Mouse (Mus musculus) CH12.LX (cell line): ENCODE measurements around the gene Ergic1. TPM values are rescaled to one million over a fixed set of nuclear protein-coding genes. Genes with fewer than 3 reads are reported as not detected.

ENCODE experiments used
- DNase-seq: peaks from one replicate; pipeline ENCODE4 v3.0.0-alpha.2; 2013; ENCODE audit errors: extremely low read depth
- H3K27ac ChIP-seq: 2 replicates; pipeline ENCODE4 v1.5.1; 2012; ENCODE audit warnings: low read depth, mild to moderate bottlenecking, control low read depth, moderate library complexity; ENCODE audit not compliant: insufficient read depth
- H3K27me3 ChIP-seq: replicated peaks from 2 replicates; pipeline ENCODE3; 2012; ENCODE audit warnings: inconsistent platforms
- H3K36me3 ChIP-seq, 2 experiments: replicated peaks in 1 of 2; 2 replicates each; pipeline versions ENCODE3 to v1.6.1; 2012; ENCODE audit warnings: inconsistent platforms in 1 of 2, low read length in 1 of 2, mild to moderate bottlenecking in 1 of 2, mixed read lengths in 1 of 2, moderate library complexity in 1 of 2; ENCODE audit not compliant: control insufficient read depth in 1 of 2, insufficient read depth in 1 of 2
- H3K4me1 ChIP-seq, 2 experiments: 2 replicates each; pipeline ENCODE4 v1.6.1; 2012; ENCODE audit warnings: inconsistent platforms in 1 of 2, moderate library complexity in 1 of 2; ENCODE audit not compliant: insufficient read depth in 2 of 2, control insufficient read depth in 1 of 2
- H3K4me2 ChIP-seq: 2 replicates; pipeline ENCODE4 v1.6.1; 2012; ENCODE audit warnings: low read depth, mild to moderate bottlenecking, control low read depth; ENCODE audit not compliant: poor library complexity, insufficient read depth, severe bottlenecking
- H3K4me3 ChIP-seq, 3 experiments: fragments of 150-350 bp in 1 of 3; sonication (generic) in 1 of 3; replicated peaks in 1 of 3; 2 replicates each; pipeline versions ENCODE3 to v1.5.1; 2011 to 2012; ENCODE audit warnings: low read depth in 2 of 3, low read length in 2 of 3, mild to moderate bottlenecking in 2 of 3, moderate library complexity in 2 of 3, control low read depth in 1 of 3, improper control_type of control experiment in 1 of 3, inconsistent platforms in 1 of 3, mixed read lengths in 1 of 3; ENCODE audit not compliant: poor library complexity in 1 of 3
- H3K79me2 ChIP-seq: replicated peaks from 2 replicates; pipeline ENCODE4 v1.6.1; 2012; ENCODE audit warnings: mild to moderate bottlenecking, moderate library complexity; ENCODE audit not compliant: control insufficient read depth, poor library complexity, insufficient read depth, severe bottlenecking; ENCODE audit errors: extremely low read depth
- H3K9ac ChIP-seq: 2 replicates; pipeline ENCODE4 v1.6.1; 2012; ENCODE audit warnings: low read depth, mild to moderate bottlenecking, control low read depth, moderate library complexity; ENCODE audit not compliant: insufficient read depth
- H3K9me3 ChIP-seq: replicated peaks from 2 replicates; pipeline ENCODE3; 2012; ENCODE audit warnings: low read length, inconsistent platforms, mixed read lengths
- CHD1 ChIP-seq: IDR thresholded peaks from 2 replicates; pipeline ENCODE4 v1.6.1; 2012; ENCODE audit warnings: low read depth, low read length, improper control_type of control experiment, inconsistent platforms
- CHD2 ChIP-seq: IDR thresholded peaks from 2 replicates; pipeline ENCODE4 v1.6.1; 2011; ENCODE audit warnings: low read length, improper control_type of control experiment
- CTCF ChIP-seq, 2 experiments: IDR thresholded peaks in 1 of 2; conservative IDR thresholded peaks in 1 of 2; 2 replicates each; pipeline ENCODE4 v1.5.1; 2011 to 2012; ENCODE audit warnings: low read depth in 2 of 2, low read length in 2 of 2, improper control_type of control experiment in 1 of 2, inconsistent platforms in 1 of 2, mild to moderate bottlenecking in 1 of 2, moderate library complexity in 1 of 2
- E2F4 ChIP-seq: IDR thresholded peaks from 2 replicates; pipeline ENCODE4 v1.6.1; 2011; ENCODE audit warnings: low read depth, low read length, improper control_type of control experiment; ENCODE audit not compliant: insufficient replicate concordance
- ELF1 ChIP-seq: IDR thresholded peaks from 2 replicates; pipeline ENCODE4 v1.6.1; 2014; ENCODE audit warnings: low read depth, mild to moderate bottlenecking, inconsistent platforms, low read length, improper control_type of control experiment
- GABPA ChIP-seq: IDR thresholded peaks from 2 replicates; pipeline ENCODE4 v1.6.1; 2012; ENCODE audit warnings: low read depth, low read length, improper control_type of control experiment, inconsistent platforms; ENCODE audit not compliant: insufficient replicate concordance
- JUND ChIP-seq: conservative IDR thresholded peaks from 2 replicates; pipeline ENCODE4 v1.6.1; 2011; ENCODE audit warnings: low read depth, low read length, improper control_type of control experiment
- KAT2A ChIP-seq: IDR thresholded peaks from 2 replicates; pipeline ENCODE4 v1.6.1; 2012; ENCODE audit warnings: low read length, improper control_type of control experiment, inconsistent platforms; ENCODE audit not compliant: insufficient replicate concordance
- MAFK ChIP-seq: IDR thresholded peaks from 2 replicates; pipeline ENCODE4 v1.6.1; 2011; ENCODE audit warnings: low read length, improper control_type of control experiment; ENCODE audit not compliant: insufficient replicate concordance
- MAX ChIP-seq: IDR thresholded peaks from 2 replicates; pipeline ENCODE4 v1.6.1; 2011; ENCODE audit warnings: low read length, improper control_type of control experiment
- MAZ ChIP-seq: IDR thresholded peaks from 2 replicates; pipeline ENCODE4 v1.6.1; 2012; ENCODE audit warnings: low read depth, mild to moderate bottlenecking, inconsistent platforms, low read length, improper control_type of control experiment, moderate library complexity
- MEF2A ChIP-seq: IDR thresholded peaks from 2 replicates; pipeline ENCODE4 v1.6.1; 2014; ENCODE audit warnings: low read depth, mild to moderate bottlenecking, inconsistent platforms, low read length, improper control_type of control experiment, borderline replicate concordance
- MYC ChIP-seq: IDR thresholded peaks from 2 replicates; pipeline ENCODE4 v1.6.1; 2011; ENCODE audit warnings: low read depth, mild to moderate bottlenecking, improper control_type of control experiment, low read length
- NRF1 ChIP-seq: IDR thresholded peaks from 2 replicates; pipeline ENCODE4 v1.6.1; 2014; ENCODE audit warnings: low read depth, mild to moderate bottlenecking, inconsistent platforms, low read length, improper control_type of control experiment, moderate library complexity
- PAX5 ChIP-seq: IDR thresholded peaks from 2 replicates; pipeline ENCODE4 v1.6.1; 2012; ENCODE audit warnings: low read length, inconsistent platforms, mixed read lengths
- POLR2A ChIP-seq: IDR thresholded peaks from 2 replicates; pipeline ENCODE4 v1.6.1; 2011; ENCODE audit warnings: low read depth, mild to moderate bottlenecking, improper control_type of control experiment, low read length
- RAD21 ChIP-seq: IDR thresholded peaks from 2 replicates; pipeline ENCODE4 v1.6.1; 2011; ENCODE audit warnings: low read depth, mild to moderate bottlenecking, low read length, improper control_type of control experiment, moderate library complexity
- SMC3 ChIP-seq: IDR thresholded peaks from 2 replicates; pipeline ENCODE4 v1.6.1; 2011; ENCODE audit warnings: low read depth, low read length, improper control_type of control experiment
- TBP ChIP-seq: conservative IDR thresholded peaks from 2 replicates; pipeline ENCODE4 v1.6.1; 2011; ENCODE audit warnings: low read depth, low read length, improper control_type of control experiment
- TCF12 ChIP-seq: IDR thresholded peaks from 2 replicates; pipeline ENCODE4 v1.6.1; 2014; ENCODE audit warnings: low read depth, mild to moderate bottlenecking, inconsistent platforms, low read length, improper control_type of control experiment
- UBTF ChIP-seq: IDR thresholded peaks from 2 replicates; pipeline ENCODE4 v1.6.1; 2012; ENCODE audit warnings: low read depth, mild to moderate bottlenecking, inconsistent platforms, low read length, improper control_type of control experiment, moderate library complexity
- USF1 ChIP-seq: IDR thresholded peaks from 2 replicates; pipeline ENCODE4 v1.6.1; 2014; ENCODE audit warnings: low read depth, mild to moderate bottlenecking, inconsistent platforms, low read length, improper control_type of control experiment
- USF2 ChIP-seq: conservative IDR thresholded peaks from 2 replicates; pipeline ENCODE4 v1.6.1; 2011; ENCODE audit warnings: low read depth, low read length, improper control_type of control experiment
- ZKSCAN1 ChIP-seq: IDR thresholded peaks from 2 replicates; pipeline ENCODE4 v1.6.1; 2012; ENCODE audit warnings: low read depth, inconsistent platforms, low read length, improper control_type of control experiment, borderline replicate concordance
- ZMIZ1 ChIP-seq: IDR thresholded peaks from 2 replicates; pipeline ENCODE4 v1.6.1; 2012; ENCODE audit warnings: low read depth, mild to moderate bottlenecking, inconsistent platforms, low read length, improper control_type of control experiment
- ZNF384 ChIP-seq: IDR thresholded peaks from 2 replicates; pipeline ENCODE4 v1.6.1; 2012; ENCODE audit warnings: low read depth, low read length, improper control_type of control experiment, inconsistent platforms
- dilution Hi-C: fragments of 300-500 bp; cut with MboI; formaldehyde crosslinking; loops from 2 replicates; pipeline ENCODE4 v1.14.3; 2020; ENCODE audit warnings: low sequenced_read_pairs; ENCODE audit not compliant: extremely low pct_unique_long_range_greater_than_20kb, extremely low pct_ligation_motif_present
- in situ Hi-C: fragments of 300-500 bp; cut with MboI; formaldehyde crosslinking; loops from 3 replicates; pipeline ENCODE4 v1.14.3; 2019; ENCODE audit warnings: low sequenced_read_pairs, low pct_ligation_motif_present, low pct_unique_long_range_greater_than_20kb, mixed read lengths
- polyA plus RNA-seq: library from polyadenylated mRNA; unstranded; fragments of >175 nt; gene quantifications from 2 replicates; pipeline ENCODE4 v1.2.1, GENCODE M21; 2012; ENCODE audit warnings: low read depth; ENCODE audit not compliant: insufficient read length
- total RNA-seq, 2 experiments: library from RNA; depleted of rRNA; stranded (reverse); fragments of 300-350 nt in 1 of 2; fragments of >200 nt in 1 of 2; gene quantifications; 2 replicates each; pipeline ENCODE4 v1.2.3; 2012 to 2014

Ergic1 gene
- total and polyA plus RNA-seq, 3 experiments, result 93.5 to 142 (median 131) TPM

- no peak for DNase-seq
- peaks cover 3% of the 10 kb centered on the region for H3K9me3 ChIP-seq
- H3K4me1 ChIP-seq, result peaks cover 17 to 51% of the 10 kb centered on the region in 2 experiments
- in situ Hi-C loops, result no loop called here
- no peaks in the 10 kb centered on the region for H3K27me3 ChIP-seq
- H3K36me3 ChIP-seq, result peaks cover 50 to 98% of the 10 kb centered on the region in 2 experiments
- TF ChIP-seq MAZ, result no peak
- no peak for TF ChIP-seq POLR2A
- no peak for TF ChIP-seq MEF2A
- no peak for TF ChIP-seq USF1
- no peak for TF ChIP-seq CHD1
- no peak for TF ChIP-seq TBP
- TF ChIP-seq TCF12, result no peak
- no peak for TF ChIP-seq MYC
- TF ChIP-seq CHD2, result no peak
- no peak for TF ChIP-seq MAX
- TF ChIP-seq, all 38 proteins: peak for 0
- peaks cover 78% of the 10 kb centered on the region for H3K79me2 ChIP-seq
- no peak overlapping the region for H3K4me3 ChIP-seq
- H3K9ac ChIP-seq, result no peak overlapping the region
- dilution Hi-C loops, result no loop called here
- H3K4me2 ChIP-seq, result no peak overlapping the region
- no peak overlapping the region for H3K27ac ChIP-seq
Observed at GRCm38 (mm10) chr17:26570651-26571118, 9.4 kb downstream of the Ergic1 start.

GRCm38 (mm10) chr17:26571377-26571776, 10.1 kb downstream of the Ergic1 start:
- no peak overlapping the region for H3K4me3 ChIP-seq
- H3K4me2 ChIP-seq, result no peak overlapping the region
- no peaks in the 10 kb centered on the region for H3K27me3 ChIP-seq
- peaks cover 76% of the 10 kb centered on the region for H3K79me2 ChIP-seq
- no peaks in the 10 kb centered on the region for H3K9me3 ChIP-seq
- no peak overlapping the region for H3K9ac ChIP-seq
- H3K36me3 ChIP-seq, result peaks cover 54 to 98% of the 10 kb centered on the region in 2 experiments
- peaks cover 17 to 57% of the 10 kb centered on the region in 2 experiments for H3K4me1 ChIP-seq
- TF ChIP-seq MAFK, result no peak
- no peak for TF ChIP-seq CTCF (conservative IDR thresholded peaks at IDR 0.05 in 1 of 2, IDR thresholded peaks at IDR 0.05 in 1 of 2; ENCODE audit: low read depth in 2 of 2, low read length in 2 of 2)
- no peak for TF ChIP-seq E2F4
- TF ChIP-seq USF2, result no peak
- TF ChIP-seq GABPA, result no peak
- no peak for TF ChIP-seq MEF2A
- no peak for TF ChIP-seq RAD21
- TF ChIP-seq JUND, result no peak
- no peak for TF ChIP-seq CHD2
- no peak for TF ChIP-seq KAT2A
- no peak for TF ChIP-seq ZNF384
- no peak for TF ChIP-seq SMC3
- TF ChIP-seq ZMIZ1, result no peak
- TF ChIP-seq ZKSCAN1, result no peak
- TF ChIP-seq UBTF, result no peak
- no peak for TF ChIP-seq PAX5
- no peak for TF ChIP-seq NRF1
- TF ChIP-seq ELF1, result no peak
- H3K27ac ChIP-seq, result no peak overlapping the region
- in situ Hi-C loops, result no loop called here
- DNase-seq, result no peak
- dilution Hi-C loops, result no loop called here
